Mouse (Mus musculus) G1E (cell line): ENCODE results near the gene Ylpm1.

Source experiments
- CTCF ChIP-seq: IDR thresholded peaks from 2 replicates; pipeline ENCODE4 v1.5.1; 2012; ENCODE audit warnings: low read depth, low read length, inconsistent platforms, mixed read lengths
- GATA1 ChIP-seq: IDR thresholded peaks from 2 replicates; pipeline ENCODE4 v1.6.1; 2012; ENCODE audit warnings: borderline replicate concordance, low read length, inconsistent platforms, mixed read lengths
- POLR2AphosphoS5 ChIP-seq: IDR thresholded peaks from 2 replicates; pipeline ENCODE4 v1.6.1; 2012; ENCODE audit warnings: low read depth, low read length, inconsistent platforms; ENCODE audit not compliant: insufficient replicate concordance
- TAL1 ChIP-seq: conservative IDR thresholded peaks from 2 replicates; pipeline ENCODE4 v1.6.1; 2012; ENCODE audit warnings: low read depth, low read length, inconsistent platforms, mixed read lengths

- TF ChIP-seq CTCF: no peak
- no peak for TF ChIP-seq TAL1
- TF ChIP-seq GATA1: no peak
- TF ChIP-seq POLR2AphosphoS5: no peak
Measured at GRCm38 (mm10) chr12:85095146-85095545, 99.0 kb downstream of the Ylpm1 start.
